Mouse (Mus musculus) cerebellum, adult 9-10 months (tissue): ENCODE data around the gene Slc5a4a.
A peak's percentile ranks its signal among the peaks of the same experiment; 100 is the strongest.

Experiments used
- DNase-seq: peaks from one replicate; pipeline ENCODE4 v3.0.0; 2022

Slc5a4a gene

GRCm38 (mm10) chr10:76147278-76147677, at the start of gene Slc5a4a:
TSS of gene Slc5a4a (plus strand) at chr10:76147451.
- no peak for DNase-seq

- no peak for DNase-seq
These were observed 36.4 kb upstream of the Slc5a4a start, which contains the start of gene Slc5a4b for GRCm38 (mm10) chr10:76110861-76111260. TSS of gene Slc5a4b (minus strand) at chr10:76110961.

GRCm38 (mm10) chr10:76117966-76118365, 29.3 kb upstream of the Slc5a4a start:
- DNase-seq: peak; percentile 18

GRCm38 (mm10) chr10:76118741-76119140, 28.5 kb upstream of the Slc5a4a start:
- no peak for DNase-seq

GRCm38 (mm10) chr10:76120124-76120711, 27.0 kb upstream of the Slc5a4a start:
- no peak for DNase-seq

GRCm38 (mm10) chr10:76121495-76121894, 25.8 kb upstream of the Slc5a4a start:
- no peak for DNase-seq

GRCm38 (mm10) chr10:76132506-76132905, 14.7 kb upstream of the Slc5a4a start:
- no peak for DNase-seq

- DNase-seq: no peak
These were observed 10.9 kb upstream of the Slc5a4a start for GRCm38 (mm10) chr10:76136318-76136717.

- no peak for DNase-seq
These were observed 405 bp upstream of the Slc5a4a start for GRCm38 (mm10) chr10:76146846-76147245.

GRCm38 (mm10) chr10:76155911-76156310, 8.7 kb downstream of the Slc5a4a start:
- no peak for DNase-seq

GRCm38 (mm10) chr10:76157528-76157927, 10.3 kb downstream of the Slc5a4a start:
- no peak for DNase-seq

- DNase-seq: no peak
These were observed 10.8 kb downstream of the Slc5a4a start for GRCm38 (mm10) chr10:76158009-76158408.

- DNase-seq: no peak
These were observed 27.6 kb downstream of the Slc5a4a start for GRCm38 (mm10) chr10:76174899-76175298.

- DNase-seq: no peak
These were observed 38.0 kb downstream of the Slc5a4a start for GRCm38 (mm10) chr10:76185216-76185615.

- DNase-seq: no peak
These were observed 40.8 kb downstream of the Slc5a4a start for GRCm38 (mm10) chr10:76188010-76188409.

- DNase-seq: no peak
These were observed 54.2 kb downstream of the Slc5a4a start for GRCm38 (mm10) chr10:76201416-76201815.

- peak; percentile 78 for DNase-seq
These were observed 54.7 kb downstream of the Slc5a4a start for GRCm38 (mm10) chr10:76201978-76202377.

GRCm38 (mm10) chr10:76203798-76204283, 56.6 kb downstream of the Slc5a4a start:
- peak; percentile 49 for DNase-seq

GRCm38 (mm10) chr10:76207262-76207796, 60.1 kb downstream of the Slc5a4a start:
- DNase-seq: no peak

GRCm38 (mm10) chr10:76209241-76209640, 62.0 kb downstream of the Slc5a4a start:
- DNase-seq: no peak

- no peak for DNase-seq
These were observed 63.6 kb downstream of the Slc5a4a start for GRCm38 (mm10) chr10:76210806-76211205.

- no peak for DNase-seq
These were observed 64.9 kb downstream of the Slc5a4a start for GRCm38 (mm10) chr10:76212121-76212520.

- DNase-seq: no peak
These were observed 66.9 kb downstream of the Slc5a4a start for GRCm38 (mm10) chr10:76214161-76214560.

- DNase-seq: no peak
These were observed 69.8 kb downstream of the Slc5a4a start for GRCm38 (mm10) chr10:76217056-76217455.

- DNase-seq: no peak
These were observed 71.0 kb downstream of the Slc5a4a start for GRCm38 (mm10) chr10:76218240-76218639.
